Mouse (Mus musculus) neural tube, embryonic 14.5 days (tissue): ENCODE results near the gene Saal1. TPM values are rescaled to one million over a fixed set of nuclear protein-coding genes. Genes with fewer than 3 reads are reported as not detected.
"Not testable (repeated sequence)": the region's sequence is repeated elsewhere in the genome, so short reads cannot be mapped to it uniquely, and the experiment has no call there.

Experiments used
- ATAC-seq: fragments of 200-750 bp; cut with Nextera tagmentation; 2 replicates; pipeline ENCODE4 v1.8.0; 2017; ENCODE audit warnings: low read depth, mild to moderate bottlenecking, moderate TSS enrichment, moderate library complexity
- H3K27ac ChIP-seq: fragments of 300-500 bp; sonication (generic); 2 replicates; pipeline ENCODE4 v1.5.1; 2014; ENCODE audit warnings: low read depth, mild to moderate bottlenecking, control low read depth, low read length, moderate library complexity, mixed read lengths
- H3K27me3 ChIP-seq: fragments of 300-500 bp; sonication (generic); 2 replicates; pipeline ENCODE4 v1.6.1; 2014; ENCODE audit warnings: low read length; ENCODE audit not compliant: control insufficient read depth, insufficient read depth
- H3K36me3 ChIP-seq: fragments of 300-500 bp; sonication (generic); 2 replicates; pipeline ENCODE4 v1.6.1; 2014; ENCODE audit warnings: low read length, mixed read lengths; ENCODE audit not compliant: control insufficient read depth, insufficient read depth
- H3K4me1 ChIP-seq: fragments of 300-500 bp; sonication (generic); 2 replicates; pipeline ENCODE4 v1.6.1; 2014; ENCODE audit warnings: low read length; ENCODE audit not compliant: control insufficient read depth, insufficient read depth
- H3K4me2 ChIP-seq: fragments of 300-500 bp; sonication (generic); 2 replicates; pipeline ENCODE4 v1.6.1; 2014; ENCODE audit warnings: mild to moderate bottlenecking, low read depth, low read length, control low read depth
- H3K4me3 ChIP-seq: fragments of 300-500 bp; sonication (generic); 2 replicates; pipeline ENCODE4 v1.5.1; 2014; ENCODE audit warnings: low read depth, low read length, control low read depth, mixed read lengths
- H3K9ac ChIP-seq: fragments of 300-500 bp; sonication (generic); replicated peaks from 2 replicates; pipeline ENCODE4 v1.6.1; 2014; ENCODE audit warnings: low read depth, mild to moderate bottlenecking, control low read depth, low read length, mixed read lengths
- H3K9me3 ChIP-seq: fragments of 300-500 bp; sonication (generic); 2 replicates; pipeline ENCODE4 v1.6.1; 2016; ENCODE audit warnings: low read length; ENCODE audit not compliant: control insufficient read depth
- WGBS: fragments of 180-500 bp; shearing (Covaris S2); extraction: QIAGEN DNeasy Blood & Tissue Kit; methylation state at CpG from one replicate; pipeline ENCODE4 v1.1.7; 2014; 5-methylcytosine and 5-hydroxymethylcytosine counted together
- polyA plus RNA-seq: library from polyadenylated mRNA; unstranded; fragments of >200 nt; fragmentation: Nextera tagmentation; extraction: Ambion mirVana; gene quantifications from 2 replicates; pipeline ENCODE4 v1.2.1, GENCODE M21; 2014

The Saal1 gene
- polyA plus RNA-seq, 1 experiment from 2014 or later, result 15.4 TPM

GRCm38 (mm10) chr7:46715600-46715999 is 5.1 kb upstream of the Saal1 start, which contains the start of gene Saa3:
Gene Saa3 (minus strand): TSS chr7:46715700.
- Histone ChIP-seq H3K9me3 (no peaks in the 10 kb centered on the region), H3K27ac (no peak within 1 kb of the TSS), H3K9ac (no peak within 1 kb of the TSS), H3K4me1 (no peaks in the 10 kb centered on the region), H3K27me3 (no peaks in the 10 kb centered on the region), H3K4me3 (no peak within 1 kb of the TSS), H3K36me3 (no peaks in the 10 kb centered on the region), H3K4me2 (no peak within 1 kb of the TSS)
- 86% methylated on average over 5 of the region's 5 CpGs for WGBS
- no peak for ATAC-seq

GRCm38 (mm10) chr7:46714518-46714917 is 4.0 kb upstream of the Saal1 start:
- ATAC-seq, result no peak
- no peak overlapping the region for H3K9ac ChIP-seq
- 34% methylated on average over 6 of the region's 6 CpGs for WGBS

GRCm38 (mm10) chr7:46712250-46712649 is 1.8 kb upstream of the Saal1 start:
- Histone ChIP-seq H3K9ac (no peak overlapping the region), H3K9me3 (no peaks in the 10 kb centered on the region), H3K36me3 (no peaks in the 10 kb centered on the region), H3K27me3 (no peaks in the 10 kb centered on the region), H3K27ac (no peak overlapping the region), H3K4me2 (no peak overlapping the region), H3K4me1 (peaks cover 4% of the 10 kb centered on the region; the same call in 1 of the 2 replicates), H3K4me3 (no peak overlapping the region)
- no peak for ATAC-seq
- WGBS, result 83% methylated on average over 6 of the region's 6 CpGs

More at GRCm38 (mm10) chr7:46714518-46714917, 4.0 kb upstream of the Saal1 start:
- H3K4me3 ChIP-seq, result no peak overlapping the region
- H3K4me1 ChIP-seq, result peaks cover 2% of the 10 kb centered on the region; the same call in 1 of the 2 replicates
- no peaks in the 10 kb centered on the region for H3K27me3 ChIP-seq
- no peaks in the 10 kb centered on the region for H3K36me3 ChIP-seq
- no peaks in the 10 kb centered on the region for H3K9me3 ChIP-seq
- H3K4me2 ChIP-seq, result no peak overlapping the region
- H3K27ac ChIP-seq, result no peak overlapping the region

- Histone ChIP-seq H3K9me3 (no peaks in the 10 kb centered on the region), H3K4me1 (no peaks in the 10 kb centered on the region), H3K27me3 (no peaks in the 10 kb centered on the region), H3K4me3 (no peak overlapping the region), H3K36me3 (peaks cover 54% of the 10 kb centered on the region), H3K4me2 (no peak overlapping the region), H3K27ac (no peak overlapping the region), H3K9ac (no peak overlapping the region)
- no peak for ATAC-seq
- whole genome bisulfite sequencing, result 94% methylated on average over 6 of the region's 6 CpGs
These were observed 9.9 kb downstream of the Saal1 start for GRCm38 (mm10) chr7:46700521-46701025.

- no peak for ATAC-seq
- 92% methylated on average over 1 of the region's 1 CpGs for WGBS
- H3K9me3 ChIP-seq, result no peaks in the 10 kb centered on the region
- H3K27me3 ChIP-seq, result no peaks in the 10 kb centered on the region
- no peaks in the 10 kb centered on the region for H3K4me1 ChIP-seq
- H3K27ac ChIP-seq, result no peak overlapping the region
- H3K4me3 ChIP-seq, result no peak overlapping the region
- no peak overlapping the region for H3K4me2 ChIP-seq
- H3K9ac ChIP-seq, result no peak overlapping the region
- H3K36me3 ChIP-seq, result peaks cover 33% of the 10 kb centered on the region
These were observed 13.7 kb downstream of the Saal1 start for GRCm38 (mm10) chr7:46696754-46697153.

- Histone ChIP-seq H3K36me3 (peaks cover 12% of the 10 kb centered on the region; the same call in 1 of the 2 replicates), H3K4me3 (no peak overlapping the region), H3K9me3 (no peaks in the 10 kb centered on the region), H3K4me1 (no peaks in the 10 kb centered on the region), H3K4me2 (no peak overlapping the region), H3K27me3 (no peaks in the 10 kb centered on the region), H3K27ac (no peak overlapping the region), H3K9ac (no peak overlapping the region)
- no peak for ATAC-seq
- WGBS, result 84% methylated on average over 5 of the region's 5 CpGs
These were observed 23.7 kb downstream of the Saal1 start for GRCm38 (mm10) chr7:46686827-46687226.

GRCm38 (mm10) chr7:46680732-46681131 is 29.7 kb downstream of the Saal1 start:
- H3K36me3 ChIP-seq, result no peaks in the 10 kb centered on the region
- no peaks in the 10 kb centered on the region for H3K27me3 ChIP-seq
- ATAC-seq, result no peak
- no peak overlapping the region for H3K4me2 ChIP-seq
- H3K9ac ChIP-seq, result no peak overlapping the region
- no peak overlapping the region for H3K27ac ChIP-seq
- H3K4me3 ChIP-seq, result no peak overlapping the region
- no peaks in the 10 kb centered on the region for H3K9me3 ChIP-seq
- no peaks in the 10 kb centered on the region; the same call in 1 of the 2 replicates for H3K4me1 ChIP-seq

- H3K9me3 ChIP-seq, H3K4me3 ChIP-seq, H3K27ac ChIP-seq, H3K36me3 ChIP-seq, ATAC-seq, H3K9ac ChIP-seq, H3K27me3 ChIP-seq, H3K4me1 ChIP-seq, H3K4me2 ChIP-seq: not testable (repeated sequence)
- WGBS, result 88% methylated on average over 7 of the region's 7 CpGs
These were observed 31.4 kb downstream of the Saal1 start for GRCm38 (mm10) chr7:46679044-46679443.

GRCm38 (mm10) chr7:46678417-46678816 is 32.1 kb downstream of the Saal1 start:
- Histone ChIP-seq H3K27ac (no peak overlapping the region), H3K4me2 (no peak overlapping the region), H3K36me3 (no peaks in the 10 kb centered on the region), H3K4me1 (no peaks in the 10 kb centered on the region; the same call in 1 of the 2 replicates), H3K27me3 (no peaks in the 10 kb centered on the region), H3K9ac (no peak overlapping the region), H3K9me3 (no peaks in the 10 kb centered on the region), H3K4me3 (no peak overlapping the region)
- ATAC-seq, result no peak
- 92% methylated on average over 3 of the region's 3 CpGs for WGBS
